Mouse (Mus musculus) cortical plate, adult 2 months (tissue): ENCODE results near the gene Nfe2.

Experiments used
- CTCF ChIP-seq: fragments of 200-500 bp; IDR thresholded peaks from 2 replicates; pipeline ENCODE4 v1.5.1; 2011; ENCODE audit warnings: mild to moderate bottlenecking, control low read depth, low read length; ENCODE audit not compliant: insufficient read depth; ENCODE audit errors: extremely low read depth
- POLR2A ChIP-seq: fragments of 200-500 bp; IDR thresholded peaks from 2 replicates; pipeline ENCODE4 v1.6.1; 2011; ENCODE audit warnings: mild to moderate bottlenecking, low read length, control low read depth; ENCODE audit not compliant: insufficient read depth; ENCODE audit errors: extremely low read depth

- TF ChIP-seq CTCF (no peak), POLR2A (no peak)
These were observed 27.7 kb upstream of the Nfe2 start for GRCm38 (mm10) chr15:103285778-103286417.
